Mouse (Mus musculus): ENCODE data around the gene Ccl17. TPM values are rescaled to one million over a fixed set of nuclear protein-coding genes. Genes with fewer than 3 reads are reported as not detected.

Gene Ccl17
- not detected for total RNA-seq (2018; cell fraction: chromatin; rRNA removed)
- 1 to 10 TPM in 1 of 26 experiments, not detected in 25; 1.2 TPM for total RNA-seq (2018; cell fraction: cytosol; rRNA removed)
- total RNA-seq (2018; cell fraction: nucleus; rRNA removed) = not detected
- polyA plus RNA-seq (2018) = not detected in 3 replicates

DNA sequence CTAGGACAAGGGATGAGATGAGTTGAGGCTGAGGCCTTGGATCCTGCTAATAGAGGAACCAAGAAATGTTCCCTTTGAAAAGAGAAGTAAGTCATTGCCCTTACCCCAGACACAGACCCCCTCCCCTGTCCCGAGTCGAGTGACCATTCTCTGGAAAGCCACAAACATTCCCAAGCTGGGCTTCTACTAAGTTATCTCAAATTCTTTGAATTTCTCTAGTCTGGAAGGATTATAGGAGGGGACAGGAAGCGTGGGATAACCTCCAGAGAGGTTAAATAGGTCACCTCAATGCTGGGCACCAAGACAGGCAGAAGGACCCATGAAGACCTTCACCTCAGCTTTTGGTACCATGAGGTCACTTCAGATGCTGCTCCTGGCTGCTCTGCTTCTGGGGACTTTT lies at the start of gene Ccl17:
Gene Ccl17 (plus strand): TSS at position 301 of the 400 bp plus-strand sequence.
- 55% methylated on average over 3 of the region's 3 CpGs for WGBS (ENCODE audit: missing documents)
- Histone ChIP-seq H3K27ac (no peak within 1 kb of the TSS), H3K36me3 (ENCODE audit: inconsistent target) (no peaks in the 10 kb centered on the region), H3K4me3 (ENCODE audit: inconsistent target) (no peak within 1 kb of the TSS), H3K79me2 (ENCODE audit: inconsistent target) (no peaks in the 10 kb centered on the region)

GRCm38 (mm10) chr8:94767035-94767434 lies 43.2 kb upstream of the Ccl17 start:
- WGBS (ENCODE audit: missing documents) = 87% methylated on average over 9 of the region's 9 CpGs
- no peak overlapping the region for H3K27ac ChIP-seq
- H3K79me2 ChIP-seq (ENCODE audit: inconsistent target) = no peaks in the 10 kb centered on the region
- no peaks in the 10 kb centered on the region for H3K36me3 ChIP-seq (ENCODE audit: inconsistent target)
- no peak overlapping the region for H3K4me3 ChIP-seq (ENCODE audit: inconsistent target)

DNA sequence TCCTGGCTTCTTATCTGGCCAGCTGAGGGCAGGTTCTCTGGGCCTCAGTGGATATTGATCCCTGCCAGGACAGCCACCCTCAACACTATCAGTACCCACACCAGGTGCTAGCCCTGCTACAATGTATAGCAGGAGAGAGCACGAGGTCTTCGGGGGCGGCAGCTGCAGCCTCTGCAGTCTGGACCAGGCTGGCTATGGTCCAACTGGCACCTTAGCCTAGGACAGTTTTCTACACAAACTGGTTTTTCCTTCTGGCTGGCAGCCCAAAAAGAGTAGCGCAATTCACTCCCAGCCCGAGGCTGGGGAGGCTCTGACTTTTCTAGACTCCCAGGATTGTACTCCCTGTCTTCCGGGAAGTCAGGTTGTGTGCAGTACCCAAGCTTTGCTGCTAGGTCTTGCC lies 39.3 kb upstream of the Ccl17 start:
- H3K36me3 ChIP-seq (ENCODE audit: inconsistent target) = no peaks in the 10 kb centered on the region
- 43% methylated on average over 6 of the region's 6 CpGs for WGBS (ENCODE audit: missing documents)
- no peak overlapping the region for H3K27ac ChIP-seq
- H3K79me2 ChIP-seq (ENCODE audit: inconsistent target) = no peaks in the 10 kb centered on the region
- no peak overlapping the region for H3K4me3 ChIP-seq (ENCODE audit: inconsistent target)

- Histone ChIP-seq H3K4me3 (ENCODE audit: inconsistent target) (no peak within 1 kb of the TSS; the same call in 1 of the 2 replicates), H3K27ac (no peak within 1 kb of the TSS), H3K36me3 (ENCODE audit: inconsistent target) (no peaks in the 10 kb centered on the region), H3K79me2 (ENCODE audit: inconsistent target) (no peaks in the 10 kb centered on the region)
- WGBS (ENCODE audit: missing documents) = 4% methylated on average over 37 of the region's 38 CpGs
Observed at GRCm38 (mm10) chr8:94771941-94772670, 38.1 kb upstream of the Ccl17 start, which contains the start of gene Cx3cl1. Cx3cl1 (plus strand) TSS chr8:94772009.

- no peaks in the 10 kb centered on the region for H3K79me2 ChIP-seq (ENCODE audit: inconsistent target)
- no peaks in the 10 kb centered on the region for H3K36me3 ChIP-seq (ENCODE audit: inconsistent target)
- no peak overlapping the region for H3K4me3 ChIP-seq (ENCODE audit: inconsistent target)
- H3K27ac ChIP-seq = no peak overlapping the region
- WGBS (ENCODE audit: missing documents) = 78% methylated on average over 4 of the region's 6 CpGs
Observed at GRCm38 (mm10) chr8:94773048-94773447, 37.2 kb upstream of the Ccl17 start.

- no peaks in the 10 kb centered on the region for H3K79me2 ChIP-seq (ENCODE audit: inconsistent target)
- H3K27ac ChIP-seq = no peak overlapping the region
- no peaks in the 10 kb centered on the region for H3K36me3 ChIP-seq (ENCODE audit: inconsistent target)
- WGBS (ENCODE audit: missing documents) = 89% methylated on average over 11 of the region's 12 CpGs
- H3K4me3 ChIP-seq (ENCODE audit: inconsistent target) = no peak overlapping the region
Observed at GRCm38 (mm10) chr8:94773700-94774171, 36.5 kb upstream of the Ccl17 start.

DNA sequence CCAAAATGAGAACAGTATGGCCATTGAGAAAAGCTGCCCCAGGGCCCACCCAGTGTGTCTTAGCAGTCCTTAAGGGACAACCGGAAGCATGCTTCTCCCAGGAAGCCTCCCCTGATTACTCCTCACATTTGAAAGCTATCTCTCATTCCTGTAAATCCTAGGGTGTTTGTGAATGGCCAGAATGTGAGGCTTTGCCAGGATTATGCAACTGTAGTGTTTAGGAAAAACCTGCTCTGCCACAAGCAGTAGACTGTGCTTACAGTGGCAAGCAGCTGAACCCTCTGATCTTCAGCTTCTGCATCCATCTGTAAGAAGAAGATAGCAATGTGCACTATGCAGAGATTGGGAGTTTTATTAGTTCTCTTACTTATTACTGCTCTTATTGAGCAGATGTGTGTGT lies 35.7 kb upstream of the Ccl17 start:
- no peaks in the 10 kb centered on the region for H3K79me2 ChIP-seq (ENCODE audit: inconsistent target)
- no peak overlapping the region for H3K4me3 ChIP-seq (ENCODE audit: inconsistent target)
- no peaks in the 10 kb centered on the region for H3K36me3 ChIP-seq (ENCODE audit: inconsistent target)
- 100% methylated on average over 1 of the region's 1 CpGs for WGBS (ENCODE audit: missing documents)
- H3K27ac ChIP-seq = no peak overlapping the region

GRCm38 (mm10) chr8:94776346-94776745 lies 33.9 kb upstream of the Ccl17 start:
- Histone ChIP-seq H3K36me3 (ENCODE audit: inconsistent target) (no peaks in the 10 kb centered on the region), H3K79me2 (ENCODE audit: inconsistent target) (no peaks in the 10 kb centered on the region), H3K27ac (no peak overlapping the region), H3K4me3 (ENCODE audit: inconsistent target) (no peak overlapping the region)
- 70% methylated on average over 2 of the region's 2 CpGs for WGBS (ENCODE audit: missing documents)

GRCm38 (mm10) chr8:94778036-94778435 lies 32.2 kb upstream of the Ccl17 start:
- 86% methylated on average over 10 of the region's 10 CpGs for WGBS (ENCODE audit: missing documents)
- H3K27ac ChIP-seq = peak overlapping the region; percentile 68
- H3K4me3 ChIP-seq (ENCODE audit: inconsistent target) = no peak overlapping the region

GRCm38 (mm10) chr8:94778473-94778872 lies 31.8 kb upstream of the Ccl17 start:
- Histone ChIP-seq H3K36me3 (ENCODE audit: inconsistent target) (no peaks in the 10 kb centered on the region), H3K79me2 (ENCODE audit: inconsistent target) (no peaks in the 10 kb centered on the region), H3K27ac (peak overlapping the region; percentile 68), H3K4me3 (ENCODE audit: inconsistent target) (no peak overlapping the region)
- whole genome bisulfite sequencing (ENCODE audit: missing documents) = 13% methylated on average over 5 of the region's 5 CpGs

More at GRCm38 (mm10) chr8:94778036-94778435, 32.2 kb upstream of the Ccl17 start:
- no peaks in the 10 kb centered on the region for H3K36me3 ChIP-seq (ENCODE audit: inconsistent target)
- H3K79me2 ChIP-seq (ENCODE audit: inconsistent target) = no peaks in the 10 kb centered on the region

DNA sequence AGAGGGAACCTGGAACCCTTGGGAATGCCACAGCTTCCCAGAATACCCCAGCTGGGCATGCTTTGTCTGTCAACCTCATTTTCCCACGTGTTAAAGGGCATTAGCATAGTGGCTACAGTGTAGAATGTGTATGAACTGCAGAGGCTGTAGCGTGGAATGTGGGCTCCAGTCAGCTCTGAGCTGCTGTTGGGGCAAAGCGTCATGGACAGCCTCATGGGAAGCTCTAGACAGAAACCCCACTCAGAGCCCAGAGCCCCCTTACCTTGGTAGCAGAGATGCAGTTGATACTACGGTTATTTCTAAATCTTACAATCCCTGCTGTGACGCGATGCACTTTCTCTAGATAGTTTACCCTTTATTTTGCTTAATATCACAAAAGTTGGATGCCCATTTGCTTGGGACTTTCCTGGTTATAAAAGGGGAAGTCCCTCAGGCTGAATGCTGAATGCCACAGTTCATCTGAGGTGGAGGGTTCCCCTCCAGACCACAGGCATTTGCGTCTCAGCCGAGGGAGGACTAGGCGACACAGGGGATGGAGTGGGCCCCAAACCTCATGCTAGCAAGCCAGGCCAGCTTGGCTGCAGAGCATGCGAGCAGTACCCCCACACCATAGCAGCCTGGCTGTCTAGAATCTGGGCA lies 31.2 kb upstream of the Ccl17 start:
- WGBS (ENCODE audit: missing documents) = 5% methylated on average over 10 of the region's 10 CpGs
- Histone ChIP-seq H3K27ac (peak overlapping the region; percentile 68), H3K79me2 (ENCODE audit: inconsistent target) (no peaks in the 10 kb centered on the region), H3K36me3 (ENCODE audit: inconsistent target) (no peaks in the 10 kb centered on the region), H3K4me3 (ENCODE audit: inconsistent target) (no peak overlapping the region)

DNA sequence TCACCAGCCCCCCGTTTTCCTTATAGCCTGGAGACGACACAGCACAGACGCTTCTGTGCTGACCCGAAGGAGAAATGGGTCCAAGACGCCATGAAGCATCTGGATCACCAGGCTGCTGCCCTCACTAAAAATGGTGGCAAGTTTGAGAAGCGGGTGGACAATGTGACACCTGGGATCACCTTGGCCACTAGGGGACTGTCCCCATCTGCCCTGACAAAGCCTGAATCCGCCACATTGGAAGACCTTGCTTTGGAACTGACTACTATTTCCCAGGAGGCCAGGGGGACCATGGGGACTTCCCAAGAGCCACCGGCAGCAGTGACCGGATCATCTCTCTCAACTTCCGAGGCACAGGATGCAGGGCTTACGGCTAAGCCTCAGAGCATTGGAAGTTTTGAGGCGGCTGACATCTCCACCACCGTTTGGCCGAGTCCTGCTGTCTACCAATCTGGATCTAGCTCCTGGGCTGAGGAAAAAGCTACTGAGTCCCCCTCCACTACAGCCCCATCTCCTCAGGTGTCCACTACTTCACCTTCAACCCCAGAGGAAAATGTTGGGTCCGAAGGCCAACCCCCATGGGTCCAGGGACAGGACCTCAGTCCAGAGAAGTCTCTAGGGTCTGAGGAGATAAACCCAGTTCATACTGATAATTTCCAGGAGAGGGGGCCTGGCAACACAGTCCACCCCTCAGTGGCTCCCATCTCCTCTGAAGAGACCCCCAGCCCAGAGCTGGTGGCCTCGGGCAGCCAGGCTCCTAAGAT lies 30.5 kb upstream of the Ccl17 start:
- Histone ChIP-seq H3K36me3 (ENCODE audit: inconsistent target) (no peaks in the 10 kb centered on the region), H3K79me2 (ENCODE audit: inconsistent target) (no peaks in the 10 kb centered on the region), H3K27ac (0 out of 2 replicates have a peak overlapping the region, but pooled peaks have one; percentile 68), H3K4me3 (ENCODE audit: inconsistent target) (no peak overlapping the region)
- WGBS (ENCODE audit: missing documents) = 79% methylated on average over 16 of the region's 16 CpGs

DNA sequence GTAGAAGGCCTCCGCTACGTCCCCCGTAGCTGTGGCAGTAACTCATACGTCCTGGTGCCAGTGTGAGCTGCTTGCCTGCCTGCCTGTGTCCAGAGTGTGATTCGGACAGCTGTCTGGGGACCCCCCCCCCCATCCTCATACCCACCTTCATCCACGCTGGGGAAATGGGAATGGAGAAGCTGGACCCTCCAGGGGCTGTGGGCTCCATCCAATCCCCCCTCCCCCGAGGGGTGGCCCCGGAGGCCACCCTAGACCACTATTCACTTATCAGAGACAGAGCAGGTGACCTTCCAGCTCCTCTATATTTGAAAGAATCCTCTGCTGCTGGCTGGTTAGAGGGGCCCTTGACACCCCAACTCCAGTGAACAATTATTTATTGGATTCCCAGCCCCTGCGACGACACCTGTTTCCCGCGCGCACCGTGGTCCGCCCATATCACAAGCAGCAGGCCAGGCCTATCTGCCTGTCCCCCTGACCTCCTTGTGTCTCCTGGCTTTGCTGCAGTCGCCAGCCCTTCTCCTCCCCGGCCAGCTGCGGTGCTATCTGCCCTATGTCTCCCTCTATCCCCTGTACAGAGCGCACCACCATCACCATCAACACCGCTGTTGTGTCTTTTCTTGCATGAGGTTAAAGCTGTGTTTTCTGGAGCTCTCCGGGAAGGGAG lies 29.6 kb upstream of the Ccl17 start:
- 97% methylated on average over 21 of the region's 21 CpGs for WGBS (ENCODE audit: missing documents)
- Histone ChIP-seq H3K27ac (no peak overlapping the region), H3K4me3 (ENCODE audit: inconsistent target) (no peak overlapping the region), H3K36me3 (ENCODE audit: inconsistent target) (no peaks in the 10 kb centered on the region), H3K79me2 (ENCODE audit: inconsistent target) (no peaks in the 10 kb centered on the region)
